Comparison of ENCODE assay signal across 17 mouse cellular contexts in genomic region chr11:83455608-83456007, GRCm38 (mm10). TPM values are rescaled to one million over a fixed set of nuclear protein-coding genes. Genes with fewer than 3 reads are reported as not detected.
DNase-seq lines count a peak whose midpoint lies in the region; ATAC-seq and TF ChIP-seq lines count a peak whose summit lies in the region.
"Had no signal": no experiment of that assay in that cellular context is flagged by ENCODE, and none has a peak within 500 bp of the region (broad histone marks: within the 10 kb centered on the region; RNA-seq: fewer than 3 reads in every experiment).

No protein-coding gene starts in this region.

- no peak overlapping the region for H3K4me2 ChIP-seq in lung, postnatal 0 days (replicated peaks; ENCODE audit: low read depth, low read length)
- no peak overlapping the region for H3K4me2 ChIP-seq in stomach, embryonic 15.5 days
- H3K4me2 ChIP-seq: liver, embryonic 13.5 days had no signal

- no peak for ATAC-seq in lung, postnatal 0 days
- no peak for ATAC-seq in stomach, embryonic 15.5 days (ENCODE audit: insufficient read depth, low FRiP score, low read depth)

- H3K4me3 ChIP-seq in lung, postnatal 0 days (ENCODE audit: low read depth, low read length), result no peak overlapping the region
- H3K4me3 ChIP-seq in brown adipose tissue, adult 24 weeks (ENCODE audit: insufficient read depth, low read depth, low read length), result no peak overlapping the region
- H3K4me3 ChIP-seq in stomach, embryonic 15.5 days (replicated peaks), result no peak overlapping the region
- H3K4me3 ChIP-seq: liver, embryonic 13.5 days had no signal

- peaks cover 12% of the 10 kb centered on the region for H3K4me1 ChIP-seq in lung, postnatal 0 days (ENCODE audit: insufficient read depth, low read depth, low read length)
- peaks cover 52% of the 10 kb centered on the region for H3K4me1 ChIP-seq in brown adipose tissue, adult 24 weeks (ENCODE audit: control insufficient read depth, insufficient read depth, insufficient read length, low read length)
- peaks cover 14% of the 10 kb centered on the region; the same call in 1 of the 2 replicates for H3K4me1 ChIP-seq in stomach, embryonic 15.5 days

- DNase-seq in adrenal gland, adult (ENCODE audit: inconsistent age in 2 of 2, low spot score in 1 of 2), result peak; percentile 70 to 93
- DNase-seq in adrenal gland, postnatal 4 days (ENCODE audit: low spot score in 2 of 2), result no peak
- DNase-seq in lung, postnatal 0 days (ENCODE audit: low spot score), result no peak
- DNase-seq in lung, adult 18-20 months, result no peak
- DNase-seq in thymus, postnatal 10 days (ENCODE audit: low spot score in 2 of 2), result no peak
- no peak for DNase-seq in kidney, adult 9 months
- DNase-seq: cerebellum, adult 11 months; liver, embryonic 13.5 days; midbrain, embryonic 14.5 days; spleen, adult 18-20 months had no signal

- no peak for TF ChIP-seq CTCF in lung, postnatal 0 days (IDR thresholded peaks at IDR 0.05)

- no peak overlapping the region for H3K9ac ChIP-seq in lung, postnatal 0 days (replicated peaks; ENCODE audit: low read depth)
- no peak overlapping the region for H3K9ac ChIP-seq in stomach, embryonic 15.5 days
- H3K9ac ChIP-seq: liver, embryonic 13.5 days had no signal

- no peak for TF ChIP-seq EP300 in lung, postnatal 0 days (IDR thresholded peaks at IDR 0.05)

- no peaks in the 10 kb centered on the region for H3K27me3 ChIP-seq in lung, postnatal 0 days (replicated peaks; ENCODE audit: insufficient read depth, low read length)
- H3K27me3 ChIP-seq in stomach, embryonic 15.5 days (replicated peaks), result no peaks in the 10 kb centered on the region

- 57% methylated on average over 3 of the region's 3 CpGs for WGBS in lung, postnatal 0 days
- 62% methylated on average over 3 of the region's 3 CpGs for WGBS in stomach, embryonic 15.5 days

- H3K27ac ChIP-seq in lung, postnatal 0 days (ENCODE audit: low read length), result peak overlapping the region; percentile 20; the same call in 1 of the 2 replicates
- peak overlapping the region; percentile 15; the same call in 1 of the 2 replicates for H3K27ac ChIP-seq in brown adipose tissue, adult 24 weeks (replicated peaks; ENCODE audit: low read depth, low read length)
- H3K27ac ChIP-seq in stomach, embryonic 15.5 days, result peak overlapping the region; percentile 74
- H3K27ac ChIP-seq: liver, embryonic 13.5 days had no signal

- no peaks in the 10 kb centered on the region for H3K9me3 ChIP-seq in lung, postnatal 0 days (ENCODE audit: low read length)
- H3K9me3 ChIP-seq in stomach, embryonic 15.5 days, result no peaks in the 10 kb centered on the region
- H3K9me3 ChIP-seq: liver, embryonic 13.5 days had no signal

- no peaks in the 10 kb centered on the region for H3K36me3 ChIP-seq in lung, postnatal 0 days (ENCODE audit: insufficient read depth, low read length)
- H3K36me3 ChIP-seq in stomach, embryonic 15.5 days, result no peaks in the 10 kb centered on the region
- H3K36me3 ChIP-seq: liver, embryonic 13.5 days had no signal

RNA-seq across cellular contexts. Expression of gene Mmp28, which starts 7.3 kb away (rescaled TPM):
- 10 to 100 TPM; 17.5 to 18.8 TPM for total RNA-seq in adrenal gland, postnatal 4 days (2021)
- polyA plus RNA-seq in lung, postnatal 0 days (2015; fragmentation: Nextera tagmentation; extraction: Ambion mirVana), result 4.2 and 5.1 TPM in 2 replicates
- 5.4 and 6.6 TPM in 2 replicates for polyA plus RNA-seq in brown adipose tissue, adult 24 weeks (2012; ENCODE audit: insufficient read depth, insufficient read length, missing spikeins)
- polyA plus RNA-seq in stomach, embryonic 15.5 days (2015; fragmentation: Nextera tagmentation; extraction: Ambion mirVana), result 2.4 and 3.1 TPM in 2 replicates

RNA-seq across cellular contexts. Expression of gene Taf15, which starts 17.3 kb away (rescaled TPM):
- total RNA-seq in adrenal gland, postnatal 4 days (2021), result 10 to 100 TPM; 75.9 to 78.3 TPM
- polyA plus RNA-seq in lung, postnatal 0 days (2015; fragmentation: Nextera tagmentation; extraction: Ambion mirVana), result 3.2 and 4.4 TPM in 2 replicates
- 29.8 and 35.5 TPM in 2 replicates for polyA plus RNA-seq in brown adipose tissue, adult 24 weeks (2012; ENCODE audit: insufficient read depth, insufficient read length, missing spikeins)
- polyA plus RNA-seq in stomach, embryonic 15.5 days (2015; fragmentation: Nextera tagmentation; extraction: Ambion mirVana), result 13.4 and 14.9 TPM in 2 replicates

RNA-seq across cellular contexts. Expression of gene 1700020L24Rik, which starts 18.1 kb away (rescaled TPM):
- under 1 TPM; 0.48 to 0.56 TPM for total RNA-seq in adrenal gland, postnatal 4 days (2021)
- 0.23 and 0.54 TPM in 2 replicates for polyA plus RNA-seq in lung, postnatal 0 days (2015; fragmentation: Nextera tagmentation; extraction: Ambion mirVana)
- polyA plus RNA-seq in brown adipose tissue, adult 24 weeks (2012; ENCODE audit: insufficient read depth, insufficient read length, missing spikeins), result 2.9 TPM in 1 of 2 replicates, not detected in the other
- 0.72 and 1.1 TPM in 2 replicates for polyA plus RNA-seq in stomach, embryonic 15.5 days (2015; fragmentation: Nextera tagmentation; extraction: Ambion mirVana)
- total RNA-seq: gastrocnemius, postnatal 4 days; layer of hippocampus, postnatal 14 days; left cerebral cortex, postnatal 25 days had no signal
- polyA plus RNA-seq: kidney, embryonic 16.5 days had no signal

RNA-seq across cellular contexts. Expression of gene Gas2l2, which starts 26.4 kb away (rescaled TPM):
- total RNA-seq in adrenal gland, postnatal 4 days (2021), result under 1 TPM in 1 of 2 experiments, not detected in 1; 0.11 TPM
- polyA plus RNA-seq in lung, postnatal 0 days (2015; fragmentation: Nextera tagmentation; extraction: Ambion mirVana), result 1.8 and 2.2 TPM in 2 replicates
- not detected in 2 replicates for polyA plus RNA-seq in brown adipose tissue, adult 24 weeks (2012; ENCODE audit: insufficient read depth, insufficient read length, missing spikeins)
- 0.08 TPM in 1 of 2 replicates, not detected in the other for polyA plus RNA-seq in stomach, embryonic 15.5 days (2015; fragmentation: Nextera tagmentation; extraction: Ambion mirVana)
- polyA plus RNA-seq: heart, embryonic 14.5 days; kidney, embryonic 16.5 days; liver, embryonic 13.5 days had no signal

RNA-seq across cellular contexts. Expression of gene Rasl10b, which starts 46.7 kb away (rescaled TPM):
- total RNA-seq in adrenal gland, postnatal 4 days (2021), result 10 to 100 TPM; 10.8 to 11.4 TPM
- polyA plus RNA-seq in lung, postnatal 0 days (2015; fragmentation: Nextera tagmentation; extraction: Ambion mirVana), result 0.80 and 1.2 TPM in 2 replicates
- polyA plus RNA-seq in brown adipose tissue, adult 24 weeks (2012; ENCODE audit: insufficient read depth, insufficient read length, missing spikeins), result not detected in 2 replicates
- 2.4 and 2.7 TPM in 2 replicates for polyA plus RNA-seq in stomach, embryonic 15.5 days (2015; fragmentation: Nextera tagmentation; extraction: Ambion mirVana)

Comparison
In these comparisons a context has a peak if more than half of its experiments do, and no peak if none do; other contexts are left out.
1. DNase-seq: peak in adrenal gland, adult (2 of 2); none in adrenal gland, postnatal 4 days (0 of 2), lung, postnatal 0 days (single experiment), lung, adult 18-20 months (0 of 2), thymus, postnatal 10 days (0 of 2) and kidney, adult 9 months (single experiment).
2. H3K27ac ChIP-seq: peak in every context shown above with its lines; median percentile 74 in stomach, embryonic 15.5 days; 20 in lung, postnatal 0 days; 15 in brown adipose tissue, adult 24 weeks.